Mouse (Mus musculus) heart, embryonic 14.5 days (tissue): ENCODE measurements at regions not wholly inside any gene's neighbourhood (a gene's known extent, or its start where the extent isn't known, plus 50 kb on each side); places are given as distances from the start of the nearest gene placed in this dataset.

ENCODE experiments used
- ATAC-seq: fragments of 200-750 bp; cut with Nextera tagmentation; 2 replicates; pipeline ENCODE4 v1.8.0; 2017; ENCODE audit warnings: low read depth, moderate TSS enrichment; ENCODE audit not compliant: insufficient number of reproducible peaks, insufficient read depth, low FRiP score
- H3K27ac ChIP-seq, 2 experiments: fragments of 200-500 bp in 1 of 2; fragments of 300-500 bp in 1 of 2; sonication (generic) in 1 of 2; replicated peaks in 1 of 2; 2 replicates each; pipeline ENCODE4 v1.5.1; 2012 to 2014; ENCODE audit warnings: low read depth in 2 of 2, low read length in 2 of 2, control low read depth in 1 of 2, mild to moderate bottlenecking in 1 of 2, mixed read lengths in 1 of 2; ENCODE audit not compliant: control insufficient read depth in 1 of 2, insufficient read depth in 1 of 2
- H3K27me3 ChIP-seq: fragments of 300-500 bp; sonication (generic); 2 replicates; pipeline ENCODE4 v1.6.1; 2014; ENCODE audit warnings: mild to moderate bottlenecking, low read length, control low read depth; ENCODE audit not compliant: control insufficient read depth, insufficient read depth
- H3K36me3 ChIP-seq: fragments of 300-500 bp; sonication (generic); 2 replicates; pipeline ENCODE4 v1.6.1; 2014; ENCODE audit warnings: mild to moderate bottlenecking, control low read depth, low read length, mixed read lengths; ENCODE audit not compliant: control insufficient read depth, insufficient read depth
- H3K4me1 ChIP-seq, 2 experiments: fragments of 200-500 bp in 1 of 2; fragments of 300-500 bp in 1 of 2; sonication (generic) in 1 of 2; 2 replicates each; pipeline ENCODE4 v1.6.1; 2012 to 2014; ENCODE audit warnings: low read length in 2 of 2, control low read depth in 1 of 2, mixed read lengths in 1 of 2; ENCODE audit not compliant: control insufficient read depth in 2 of 2, insufficient read depth in 2 of 2
- H3K4me2 ChIP-seq: fragments of 300-500 bp; sonication (generic); 2 replicates; pipeline ENCODE4 v1.6.1; 2014; ENCODE audit warnings: mild to moderate bottlenecking, low read length
- H3K4me3 ChIP-seq, 2 experiments: fragments of 200-500 bp in 1 of 2; fragments of 300-500 bp in 1 of 2; sonication (generic) in 1 of 2; 2 replicates each; pipeline ENCODE4 v1.5.1; 2012 to 2014; ENCODE audit warnings: low read length in 2 of 2, mild to moderate bottlenecking in 2 of 2, control low read depth in 1 of 2, low read depth in 1 of 2, moderate library complexity in 1 of 2; ENCODE audit not compliant: control insufficient read depth in 1 of 2, insufficient read depth in 1 of 2
- H3K9ac ChIP-seq: fragments of 300-500 bp; sonication (generic); 2 replicates; pipeline ENCODE4 v1.6.1; 2014; ENCODE audit warnings: mild to moderate bottlenecking, low read length
- H3K9me3 ChIP-seq: fragments of 300-500 bp; sonication (generic); 2 replicates; pipeline ENCODE4 v1.6.1; 2016; ENCODE audit warnings: low read length, control low read depth; ENCODE audit not compliant: control insufficient read depth
- WGBS: fragments of 180-500 bp; shearing (Covaris S2); extraction: QIAGEN DNeasy Blood & Tissue Kit; methylation state at CpG from one replicate; pipeline ENCODE4 v1.1.7; 2014; 5-methylcytosine and 5-hydroxymethylcytosine counted together

DNA sequence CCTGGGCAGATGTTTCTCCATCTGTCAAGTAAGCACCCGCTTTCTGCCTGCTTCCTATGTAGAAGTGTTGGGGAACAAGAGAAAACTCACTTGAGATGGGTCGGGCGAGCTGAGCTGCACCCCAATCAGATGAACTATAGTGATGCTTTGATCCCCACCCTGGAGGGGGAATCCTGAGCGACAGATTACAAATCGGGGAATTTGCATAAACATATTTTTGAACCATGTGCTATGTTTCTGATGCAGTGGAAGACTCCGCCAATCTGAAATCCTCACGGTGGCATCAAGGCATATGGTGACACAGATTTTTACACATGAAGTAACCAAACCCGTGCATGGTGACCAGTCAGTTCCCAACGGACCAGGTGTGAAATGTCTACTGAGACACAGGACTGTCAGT is 231.4 kb upstream of the Chd6 start:
- no peaks in the 10 kb centered on the region for H3K36me3 ChIP-seq

DNA sequence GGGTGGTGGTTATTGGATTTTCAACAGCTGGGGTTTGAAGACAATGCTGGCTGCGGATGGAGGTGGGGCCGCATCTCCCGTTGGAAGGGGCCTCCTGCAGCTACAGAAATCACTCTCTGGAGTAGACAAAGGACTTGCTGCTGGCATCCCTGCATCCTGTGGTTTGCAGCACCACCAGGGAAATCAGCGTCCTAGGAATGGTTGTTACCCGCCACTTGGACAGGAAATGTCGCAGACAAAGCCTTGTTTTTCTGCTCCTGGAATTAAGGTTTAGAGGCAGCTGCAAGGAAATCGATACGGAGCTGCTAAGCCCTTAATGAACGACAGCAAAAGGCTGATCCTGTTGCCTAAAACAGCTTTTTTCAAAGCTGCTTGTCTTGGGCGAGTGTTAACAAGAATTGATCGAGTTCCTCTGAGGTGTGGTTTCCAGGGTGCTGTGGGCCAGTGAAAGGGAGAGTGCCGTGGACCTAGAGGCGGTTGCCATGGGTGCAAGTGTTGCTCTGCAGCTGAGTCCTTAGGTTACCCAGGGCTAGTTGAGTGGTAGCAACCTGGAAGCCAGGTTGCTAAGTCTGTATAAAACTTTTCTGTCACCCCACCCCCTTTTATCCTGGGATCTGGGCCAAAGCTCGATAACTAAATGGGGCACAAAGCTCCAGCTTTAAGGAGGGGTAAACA is 230.6 kb upstream of the Chd6 start:
- H3K36me3 ChIP-seq: no peaks in the 10 kb centered on the region
- no peak overlapping the region for H3K4me3 ChIP-seq
- 0 out of 2 replicates have a peak, but pooled peaks cover 8% of the 10 kb centered on the region for H3K27me3 ChIP-seq
- WGBS: 17% methylated on average over 14 of the region's 14 CpGs
- H3K9ac ChIP-seq: no peak overlapping the region
- no peaks in the 10 kb centered on the region for H3K9me3 ChIP-seq
- ATAC-seq: no peak
- H3K4me1 ChIP-seq: peaks cover 8 to 10% of the 10 kb centered on the region in 2 experiments; a peak in 2 of 4 replicates
- no peak overlapping the region for H3K4me2 ChIP-seq
- H3K27ac ChIP-seq: no peak overlapping the region

More for the DNA sequence above, 231.4 kb upstream of the Chd6 start:
- H3K27me3 ChIP-seq: 0 out of 2 replicates have a peak, but pooled peaks cover 8% of the 10 kb centered on the region
- H3K9me3 ChIP-seq: no peaks in the 10 kb centered on the region
- no peak for ATAC-seq
- H3K27ac ChIP-seq: no peak overlapping the region
- no peak overlapping the region for H3K4me2 ChIP-seq
- WGBS: 75% methylated on average over 9 of the region's 9 CpGs
- H3K9ac ChIP-seq: no peak overlapping the region
- H3K4me1 ChIP-seq: peaks cover 8 to 10% of the 10 kb centered on the region in 2 experiments; a peak in 2 of 4 replicates
- H3K4me3 ChIP-seq: no peak overlapping the region

DNA sequence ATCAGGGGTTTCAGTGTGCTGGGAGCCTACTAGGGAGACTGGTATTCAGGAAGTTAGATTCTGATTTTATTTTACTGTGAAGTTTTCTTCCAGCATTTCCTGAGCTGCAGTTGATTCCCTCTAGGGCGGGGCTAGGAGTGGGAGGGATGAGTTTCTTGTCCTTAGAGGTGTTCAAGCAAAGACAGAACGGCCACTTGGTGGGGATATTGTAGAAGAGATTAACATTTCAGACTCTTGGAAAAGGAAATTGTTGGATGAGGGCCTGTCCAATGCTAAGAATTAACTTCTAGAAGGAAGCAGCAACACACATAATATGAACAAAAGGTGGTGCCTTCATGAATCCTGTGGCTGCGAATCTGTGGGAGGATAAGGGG is 230.1 kb upstream of the Chd6 start:
- no peak for ATAC-seq
- H3K4me1 ChIP-seq: peaks cover 8 to 10% of the 10 kb centered on the region in 2 experiments; a peak in 2 of 4 replicates
- 15% methylated on average over 3 of the region's 3 CpGs for WGBS

DNA sequence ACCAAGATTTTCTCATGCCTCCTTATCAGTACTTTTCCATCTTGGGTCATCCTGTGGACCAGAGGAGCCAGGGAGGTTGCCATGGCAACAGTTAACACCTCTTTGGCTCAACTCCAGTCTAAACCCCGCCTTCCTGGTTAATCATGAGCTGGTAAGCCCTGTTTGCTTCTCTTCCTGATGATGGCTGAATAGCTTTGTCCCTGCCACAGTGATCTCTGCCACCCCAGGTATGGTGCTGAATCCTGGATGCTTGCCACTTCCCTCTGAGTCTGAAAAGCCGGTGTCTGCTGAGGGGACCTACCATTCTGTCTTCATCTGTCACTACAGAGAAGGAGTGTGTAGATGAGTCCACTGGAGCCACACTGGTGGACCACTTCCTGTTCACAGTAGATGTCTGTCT is 223.8 kb upstream of the Chd6 start:
- no peak for ATAC-seq
- Histone ChIP-seq H3K9ac (no peak overlapping the region), H3K4me1 (no peaks in the 10 kb centered on the region), H3K36me3 (no peaks in the 10 kb centered on the region), H3K4me3 (no peak overlapping the region), H3K27ac (no peak overlapping the region), H3K9me3 (0 out of 2 replicates have a peak, but pooled peaks cover 3% of the 10 kb centered on the region), H3K27me3 (no peaks in the 10 kb centered on the region), H3K4me2 (no peak overlapping the region)
- 35% methylated on average over 2 of the region's 2 CpGs for WGBS

More for the DNA sequence above, 230.1 kb upstream of the Chd6 start:
- H3K27me3 ChIP-seq: 0 out of 2 replicates have a peak, but pooled peaks cover 8% of the 10 kb centered on the region
- no peak overlapping the region for H3K4me2 ChIP-seq
- H3K4me3 ChIP-seq: no peak overlapping the region
- H3K36me3 ChIP-seq: no peaks in the 10 kb centered on the region
- no peak overlapping the region for H3K27ac ChIP-seq
- no peaks in the 10 kb centered on the region for H3K9me3 ChIP-seq
- no peak overlapping the region for H3K9ac ChIP-seq

DNA sequence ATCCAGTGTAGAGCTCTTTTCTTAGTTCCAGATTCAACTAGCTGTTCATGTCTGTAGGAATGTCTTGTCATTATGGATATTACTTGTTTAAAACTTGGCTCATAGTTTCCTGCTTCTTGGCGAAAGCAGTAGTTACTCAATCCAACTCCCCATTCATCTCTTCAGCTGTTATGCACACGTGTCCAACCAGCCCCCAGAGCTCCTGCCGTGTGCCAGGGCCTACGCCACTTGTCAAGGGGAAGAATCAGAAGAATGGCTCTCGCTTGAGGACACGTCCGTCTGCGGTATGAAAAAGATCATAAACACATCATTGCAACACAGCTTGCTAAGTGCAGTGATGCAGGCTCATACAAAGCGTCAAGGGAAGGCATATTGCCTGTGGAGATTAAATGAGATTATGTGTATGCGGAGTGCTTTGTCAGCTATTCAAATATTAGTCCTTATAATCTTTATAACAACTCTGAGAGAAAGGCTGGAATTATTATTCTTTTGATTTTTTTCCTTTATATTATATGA is 223.0 kb upstream of the Chd6 start:
- H3K27ac ChIP-seq: no peak overlapping the region
- H3K9me3 ChIP-seq: 0 out of 2 replicates have a peak, but pooled peaks cover 3% of the 10 kb centered on the region
- no peak overlapping the region for H3K4me3 ChIP-seq
- no peaks in the 10 kb centered on the region for H3K4me1 ChIP-seq
- H3K4me2 ChIP-seq: no peak overlapping the region
- no peaks in the 10 kb centered on the region for H3K36me3 ChIP-seq
- no peak for ATAC-seq
- no peaks in the 10 kb centered on the region for H3K27me3 ChIP-seq
- H3K9ac ChIP-seq: no peak overlapping the region
- WGBS: 81% methylated on average over 10 of the region's 10 CpGs

DNA sequence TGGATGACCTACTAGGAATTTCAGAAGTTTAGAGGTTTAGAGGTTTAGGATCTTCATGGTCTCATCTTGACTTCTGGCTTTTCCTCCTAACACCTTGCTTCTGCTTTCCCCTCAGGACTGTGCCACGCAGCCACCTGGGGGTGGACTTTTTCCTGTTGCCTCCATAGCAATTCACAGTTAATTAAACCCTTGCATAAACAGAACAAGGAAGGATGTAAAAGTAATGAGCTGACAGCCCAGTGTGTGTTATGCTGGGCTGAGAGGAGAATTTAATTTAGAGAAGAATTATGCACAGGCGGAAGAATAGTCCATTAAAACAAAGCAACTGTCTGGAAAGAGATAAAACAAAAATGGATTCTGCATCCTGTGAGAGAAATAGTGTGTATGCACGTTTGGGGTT is 193.9 kb upstream of the Chd6 start:
- H3K4me2 ChIP-seq: no peak overlapping the region
- H3K27me3 ChIP-seq: no peaks in the 10 kb centered on the region
- H3K9ac ChIP-seq: no peak overlapping the region
- no peaks in the 10 kb centered on the region for H3K4me1 ChIP-seq
- no peaks in the 10 kb centered on the region for H3K9me3 ChIP-seq
- no peak overlapping the region for H3K4me3 ChIP-seq
- 81% methylated on average over 3 of the region's 3 CpGs for WGBS
- H3K36me3 ChIP-seq: no peaks in the 10 kb centered on the region
- ATAC-seq: no peak
- no peak overlapping the region for H3K27ac ChIP-seq

DNA sequence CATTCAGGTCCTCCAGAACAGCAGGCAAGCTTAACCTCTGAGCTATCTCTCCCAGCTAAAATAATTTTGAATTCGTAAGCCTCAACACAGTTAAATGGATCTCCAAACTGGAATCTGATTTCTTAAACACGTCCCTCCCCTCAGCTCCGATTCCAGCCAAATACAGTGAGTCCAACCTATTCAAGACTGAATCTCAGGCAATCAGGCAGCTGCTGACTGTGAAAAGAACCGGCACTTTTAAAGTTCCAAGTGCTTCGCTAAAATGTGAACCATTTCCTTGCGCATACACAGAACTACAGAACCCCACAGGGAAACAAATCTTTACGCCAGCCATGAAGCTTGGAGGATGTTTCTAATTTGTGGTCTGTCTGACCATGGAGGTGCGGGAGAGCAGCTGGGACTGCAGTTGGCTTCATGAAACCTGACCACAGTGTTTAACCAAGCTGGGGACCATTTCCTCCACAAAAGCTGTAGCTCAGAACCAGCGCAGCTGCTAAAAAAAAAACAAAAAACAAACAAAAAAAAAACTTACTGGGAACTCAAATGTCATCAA is 160.1 kb upstream of the Chd6 start:
- Histone ChIP-seq H3K9me3 (no peaks in the 10 kb centered on the region), H3K4me2 (no peak overlapping the region), H3K4me1 (no peaks in the 10 kb centered on the region), H3K27me3 (no peaks in the 10 kb centered on the region), H3K36me3 (no peaks in the 10 kb centered on the region), H3K9ac (no peak overlapping the region), H3K27ac (no peak overlapping the region), H3K4me3 (no peak overlapping the region)
- ATAC-seq: no peak
- WGBS: 79% methylated on average over 9 of the region's 9 CpGs
